In the genomic region with DNA sequence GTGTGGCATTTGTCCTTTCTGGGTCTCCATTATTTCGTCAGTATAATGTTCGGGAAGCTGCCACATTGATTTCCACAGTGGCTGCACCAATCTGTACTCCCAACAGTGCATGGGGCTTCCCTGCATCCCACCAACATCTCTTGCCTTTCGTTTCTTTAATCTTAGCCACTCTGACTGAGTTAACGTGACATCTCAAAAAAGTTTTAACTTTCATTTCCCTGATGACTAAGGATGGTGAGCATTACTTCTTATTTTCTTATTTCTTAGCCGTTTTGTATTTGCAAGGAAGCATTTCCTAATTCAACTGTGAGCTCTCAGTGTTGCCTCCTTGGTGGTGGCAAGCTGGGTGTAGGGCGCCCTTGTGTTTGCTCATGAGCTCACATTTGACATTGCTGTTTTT, we compare ENCODE assay signal across 30 mouse cellular contexts. TPM values are rescaled to one million over a fixed set of nuclear protein-coding genes. Genes with fewer than 3 reads are reported as not detected.
DNase-seq lines count a peak whose midpoint lies in the region; ATAC-seq and TF ChIP-seq lines count a peak whose summit lies in the region.
"Had no signal": no experiment of that assay in that cellular context is flagged by ENCODE, and none has a peak within 500 bp of the region (broad histone marks: within the 10 kb centered on the region; RNA-seq: fewer than 3 reads in every experiment).

No protein-coding gene starts in this region.

- no peaks in the 10 kb centered on the region for H3K36me3 ChIP-seq in liver, embryonic 12.5 days
- H3K36me3 ChIP-seq in liver, postnatal 0 days (replicated peaks; ENCODE audit: insufficient read depth, low read length), result no peaks in the 10 kb centered on the region
- no peaks in the 10 kb centered on the region for H3K36me3 ChIP-seq in macrophage (ENCODE audit: inconsistent target)
- H3K36me3 ChIP-seq: embryonic facial prominence, embryonic 13.5 days; embryonic facial prominence, embryonic 15.5 days; forebrain, embryonic 10.5 days; forebrain, embryonic 12.5 days; G1E had no signal

- ATAC-seq in liver, embryonic 12.5 days, result no peak
- ATAC-seq in liver, postnatal 0 days, result no peak
- peak; percentile 14; the same call in 1 of the 2 replicates for ATAC-seq in megakaryocyte progenitor cell, adult 5-6 weeks (replicated peaks; ENCODE audit: poor library complexity)
- ATAC-seq: activated CD4-positive, CD25-positive, alpha-beta regulatory T cell, adult 4 months; forebrain, embryonic 14.5 days; forebrain, embryonic 16.5 days; Patski had no signal

- H3K9ac ChIP-seq in liver, embryonic 12.5 days, result 0 out of 2 replicates have a peak overlapping the region, but pooled peaks have one; percentile 2
- no peak overlapping the region for H3K9ac ChIP-seq in liver, postnatal 0 days (replicated peaks)
- H3K9ac ChIP-seq: embryonic facial prominence, embryonic 13.5 days; embryonic facial prominence, embryonic 15.5 days; forebrain, embryonic 12.5 days had no signal

- 73% methylated on average over 6 of the region's 6 CpGs for WGBS in liver, embryonic 12.5 days (ENCODE audit: insufficient replicate concordance)
- WGBS in liver, postnatal 0 days (ENCODE audit: insufficient replicate concordance), result 74% methylated on average over 6 of the region's 6 CpGs
- WGBS in macrophage (ENCODE audit: missing documents), result 19% methylated on average over 6 of the region's 6 CpGs

- TF ChIP-seq POLR2A in bone marrow macrophage, adult 2 months (IDR thresholded peaks at IDR 0.05; ENCODE audit: borderline replicate concordance, low read depth, low read length), result no peak

- TF ChIP-seq EP300 in liver, postnatal 0 days (IDR thresholded peaks at IDR 0.05; ENCODE audit: low read depth), result no peak

- no peaks in the 10 kb centered on the region for H3K9me3 ChIP-seq in liver, embryonic 12.5 days (replicated peaks)
- H3K9me3 ChIP-seq in liver, postnatal 0 days (ENCODE audit: low read length), result no peaks in the 10 kb centered on the region
- H3K9me3 ChIP-seq: embryonic facial prominence, embryonic 13.5 days; embryonic facial prominence, embryonic 15.5 days; forebrain, embryonic 10.5 days; forebrain, embryonic 12.5 days; G1E had no signal

- TF ChIP-seq CTCF in liver, postnatal 0 days (IDR thresholded peaks at IDR 0.05; ENCODE audit: low read depth), result no peak
- no peak for TF ChIP-seq CTCF in bone marrow macrophage, adult 2 months (IDR thresholded peaks at IDR 0.05; ENCODE audit: low read depth, low read length)

- H3K27ac ChIP-seq in liver, embryonic 12.5 days, result no peak overlapping the region
- H3K27ac ChIP-seq in liver, postnatal 0 days (ENCODE audit: low read depth), result no peak overlapping the region
- H3K27ac ChIP-seq in bone marrow macrophage, adult 2 months (ENCODE audit: insufficient read depth, low read depth, low read length), result peak overlapping the region; percentile 62
- peak overlapping the region; percentile 88 for H3K27ac ChIP-seq in macrophage
- H3K27ac ChIP-seq: embryonic facial prominence, embryonic 13.5 days; embryonic facial prominence, embryonic 15.5 days; forebrain, embryonic 10.5 days; forebrain, embryonic 12.5 days had no signal

- H3K27me3 ChIP-seq in liver, embryonic 12.5 days (replicated peaks), result peaks cover 10% of the 10 kb centered on the region; the same call in 1 of the 2 replicates
- no peaks in the 10 kb centered on the region for H3K27me3 ChIP-seq in liver, postnatal 0 days (ENCODE audit: insufficient read depth, low read length)
- H3K27me3 ChIP-seq: embryonic facial prominence, embryonic 13.5 days; embryonic facial prominence, embryonic 15.5 days; forebrain, embryonic 12.5 days; Patski had no signal

- peaks cover 7% of the 10 kb centered on the region for H3K4me1 ChIP-seq in liver, embryonic 12.5 days
- H3K4me1 ChIP-seq in liver, postnatal 0 days (ENCODE audit: insufficient read depth), result peaks cover 3% of the 10 kb centered on the region; the same call in 1 of the 2 replicates
- H3K4me1 ChIP-seq in bone marrow macrophage, adult 2 months (ENCODE audit: control insufficient read depth, insufficient read depth, low read length), result peaks cover 50% of the 10 kb centered on the region
- H3K4me1 ChIP-seq: embryonic facial prominence, embryonic 13.5 days; embryonic facial prominence, embryonic 15.5 days had no signal

- H3K4me3 ChIP-seq in liver, embryonic 12.5 days, result no peak overlapping the region
- no peak overlapping the region for H3K4me3 ChIP-seq in liver, postnatal 0 days (ENCODE audit: low read depth, low read length)
- H3K4me3 ChIP-seq in bone marrow macrophage, adult 2 months (ENCODE audit: insufficient read depth, low read length), result peak overlapping the region; percentile 26; the same call in 1 of the 2 replicates
- H3K4me3 ChIP-seq in macrophage (ENCODE audit: inconsistent target), result peak overlapping the region; percentile 7; the same call in 1 of the 2 replicates
- H3K4me3 ChIP-seq: embryonic facial prominence, embryonic 13.5 days; embryonic facial prominence, embryonic 15.5 days; erythroblast, embryonic 14.5 days; forebrain, embryonic 10.5 days; forebrain, embryonic 12.5 days had no signal

- peaks cover 97% of the 10 kb centered on the region for H3K79me2 ChIP-seq in macrophage (ENCODE audit: inconsistent target)

- no peak overlapping the region for H3K4me2 ChIP-seq in liver, embryonic 12.5 days
- no peak overlapping the region for H3K4me2 ChIP-seq in liver, postnatal 0 days (ENCODE audit: low read depth, low read length)
- H3K4me2 ChIP-seq: embryonic facial prominence, embryonic 13.5 days; embryonic facial prominence, embryonic 15.5 days; forebrain, embryonic 12.5 days had no signal

- no peak for DNase-seq in liver, postnatal 0 days
- DNase-seq in adrenal gland, adult (ENCODE audit: inconsistent age in 2 of 2, low spot score in 1 of 2), result no peak
- DNase-seq in neural tube, embryonic 10.5 days (ENCODE audit: extremely low spot score, low spot score), result no peak
- no peak for DNase-seq in lung, adult 18-20 months
- DNase-seq: adrenal gland, adult 8-10 months; adrenal gland, postnatal 14 days; adrenal gland, postnatal 36 days; cerebellum, adult 11 months; cerebellum, adult 18-20 months; cerebellum, adult 8-10 months; cerebellum, adult 9-11 months; cerebellum, postnatal 14 days; cerebellum, postnatal 36 days; embryo, embryonic 11 days had no signal

RNA-seq across cellular contexts. Expression of a gene that starts 22.8 kb away (rescaled TPM):
- 17.0 and 19.5 TPM in 2 replicates for polyA plus RNA-seq in liver, embryonic 12.5 days (2016; fragmentation: Nextera tagmentation; extraction: Ambion mirVana)
- polyA plus RNA-seq in liver, postnatal 0 days (2015; fragmentation: Nextera tagmentation; extraction: Ambion mirVana), result 4.7 and 5.0 TPM in 2 replicates
- polyA plus RNA-seq in bone marrow macrophage, adult 2 months (2012; ENCODE audit: insufficient read depth, insufficient read length, missing spikeins), result 44.1 and 45.3 TPM in 2 replicates
- total RNA-seq in macrophage (2018; cell fraction: chromatin; rRNA removed), result 100 to 1,000 TPM; 203 to 938 (median 276) TPM
- total RNA-seq in macrophage (2018; cell fraction: cytosol; rRNA removed), result 100 to 1,000 TPM in 8 of 26 experiments, 10 to 100 TPM in 18; 80.4 to 132 (median 93.2) TPM
- 100 to 1,000 TPM; 134 to 711 (median 191) TPM for total RNA-seq in macrophage (2018; cell fraction: nucleus; rRNA removed)
- 46.6 to 51.5 TPM (median 46.7 TPM) in 3 replicates for polyA plus RNA-seq in macrophage (2018)
- 78.6 and 86.8 TPM in 2 replicates for total RNA-seq in megakaryocyte progenitor cell, adult 5-6 weeks (2015)
- 34.1 and 44.3 TPM in 2 replicates for total RNA-seq in megakaryocyte progenitor cell, adult 5-6 weeks (2017)

RNA-seq across cellular contexts. Expression of a gene that starts 59.1 kb away (rescaled TPM):
- not detected in 2 replicates for polyA plus RNA-seq in liver, embryonic 12.5 days (2016; fragmentation: Nextera tagmentation; extraction: Ambion mirVana)
- polyA plus RNA-seq in liver, postnatal 0 days (2015; fragmentation: Nextera tagmentation; extraction: Ambion mirVana), result not detected in 2 replicates
- polyA plus RNA-seq in bone marrow macrophage, adult 2 months (2012; ENCODE audit: insufficient read depth, insufficient read length, missing spikeins), result not detected in 2 replicates
- not detected for total RNA-seq in macrophage (2018; cell fraction: chromatin; rRNA removed)
- total RNA-seq in macrophage (2018; cell fraction: cytosol; rRNA removed), result under 1 TPM in 4 of 26 experiments, not detected in 22; 0.09 to 0.15 (median 0.12) TPM
- not detected for total RNA-seq in macrophage (2018; cell fraction: nucleus; rRNA removed)
- not detected in 3 replicates for polyA plus RNA-seq in macrophage (2018)
- 0.12 TPM in 1 of 2 replicates, not detected in the other for total RNA-seq in megakaryocyte progenitor cell, adult 5-6 weeks (2015)
- total RNA-seq in megakaryocyte progenitor cell, adult 5-6 weeks (2017), result not detected in 2 replicates
- total RNA-seq: adrenal gland, adult 8-10 months; adrenal gland, postnatal 14 days; adrenal gland, postnatal 36 days; common myeloid progenitor, adult 5-6 weeks; G1E had no signal
- polyA plus RNA-seq: activated CD4-positive, CD25-positive, alpha-beta regulatory T cell, adult 4 months; C2C12; erythroblast, embryonic 14.5 days; forebrain, embryonic 12.5 days; G1E; Patski had no signal

Comparison
In these comparisons a context has a peak if more than half of its experiments do, and no peak if none do; other contexts are left out.
1. H3K27ac ChIP-seq: peak in bone marrow macrophage, adult 2 months (single experiment) and macrophage (single experiment); none in liver, embryonic 12.5 days (single experiment) and liver, postnatal 0 days (single experiment).
2. H3K4me3 ChIP-seq: peak in bone marrow macrophage, adult 2 months (single experiment) and macrophage (single experiment); none in liver, embryonic 12.5 days (single experiment) and liver, postnatal 0 days (single experiment).